Mouse (Mus musculus): ENCODE measurements around the gene Olfr1109. TPM values are rescaled to one million over a fixed set of nuclear protein-coding genes. Genes with fewer than 3 reads are reported as not detected.

The Olfr1109 gene
- polyA plus RNA-seq (2012; rRNA removed) (not detected in 2 replicates), polyA plus RNA-seq (2014; fragmentation: Nextera tagmentation; extraction: Ambion mirVana) (not detected in 2 replicates)

DNA sequence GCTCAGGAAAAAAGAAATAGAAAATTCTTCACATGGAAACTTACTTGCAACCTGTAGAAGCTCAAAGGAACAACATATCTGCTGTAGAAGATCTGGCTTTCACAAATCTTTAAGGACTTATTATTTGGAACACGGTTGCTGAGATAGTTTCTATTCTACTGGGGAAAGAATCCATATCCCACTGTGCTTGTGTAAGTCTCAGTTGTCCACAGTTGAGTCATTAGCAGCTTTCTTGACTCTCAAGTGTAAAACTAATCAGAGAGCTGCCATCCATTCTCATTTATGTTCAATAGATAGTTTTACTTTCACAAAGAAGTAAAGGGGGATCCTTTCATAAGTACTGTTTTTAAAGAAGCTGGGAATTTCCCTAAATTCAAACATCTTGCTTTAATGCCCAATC lies at the start of gene Olfr1109:
Gene Olfr1109, minus strand, starts transcription at position 101 of the 400 bp plus-strand sequence.
- DNase-seq (ENCODE audit: low spot score) = no peak
- H3K27ac ChIP-seq (replicated peaks; ENCODE audit: low read depth, low read length) = no peak within 1 kb of the TSS
- ATAC-seq (ENCODE audit: low FRiP score, low read depth) = no peak

DNA sequence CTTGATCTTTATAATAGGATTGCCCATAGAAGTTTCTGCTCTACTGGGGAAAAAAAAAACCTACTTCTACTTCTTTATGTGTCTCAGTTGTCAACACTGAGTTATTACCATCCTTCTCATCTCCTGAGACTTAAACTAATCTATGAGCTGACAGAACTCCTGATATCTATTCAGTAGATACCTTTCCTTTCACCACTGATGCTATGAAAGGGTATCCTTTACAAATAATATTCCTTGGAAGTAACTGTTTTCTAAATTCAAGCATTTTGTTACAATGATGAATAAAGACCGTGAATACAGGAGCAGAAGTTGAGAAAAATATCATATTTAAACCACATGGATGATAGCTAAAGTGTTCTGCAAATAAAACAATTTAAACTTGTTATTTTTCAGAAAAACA lies 44.4 kb upstream of the Olfr1109 start, which contains the start of gene Olfr1110:
Gene Olfr1110, minus strand, starts transcription at position 101 of the 400 bp plus-strand sequence.
- Histone ChIP-seq H3K36me3 (ENCODE audit: control insufficient read depth, insufficient read depth, low read length) (no peaks in the 10 kb centered on the region), H3K27me3 (ENCODE audit: control insufficient read depth, insufficient read depth, low read length) (no peaks in the 10 kb centered on the region), H3K4me1 (ENCODE audit: control insufficient read depth, insufficient read depth, low read length) (no peaks in the 10 kb centered on the region), H3K4me3 (replicated peaks; ENCODE audit: low read length) (no peak within 1 kb of the TSS), H3K9me3 (ENCODE audit: control insufficient read depth, low read length) (no peaks in the 10 kb centered on the region), H3K4me2 (replicated peaks; ENCODE audit: low read depth, low read length, severe bottlenecking) (no peak within 1 kb of the TSS), H3K27ac (replicated peaks; ENCODE audit: low read depth, low read length) (no peak within 1 kb of the TSS), H3K9ac (ENCODE audit: low read depth, low read length, severe bottlenecking) (no peak within 1 kb of the TSS)
- no peak for ATAC-seq (ENCODE audit: low FRiP score, low read depth)
- DNase-seq (ENCODE audit: low spot score) = no peak
- no peak for TF ChIP-seq POLR2A (IDR thresholded peaks at IDR 0.05; ENCODE audit: borderline replicate concordance, extremely low read depth, insufficient read depth, insufficient read length)
- 77% methylated on average over 1 of the region's 1 CpGs for WGBS

More for the DNA sequence above, at the start of gene Olfr1109:
- no peaks in the 10 kb centered on the region for H3K9me3 ChIP-seq (ENCODE audit: control insufficient read depth, low read length)
- H3K27me3 ChIP-seq (ENCODE audit: control insufficient read depth, insufficient read depth, low read length) = no peaks in the 10 kb centered on the region
- H3K4me1 ChIP-seq (ENCODE audit: control insufficient read depth, insufficient read depth, low read length) = no peaks in the 10 kb centered on the region
- H3K36me3 ChIP-seq (ENCODE audit: control insufficient read depth, insufficient read depth, low read length) = no peaks in the 10 kb centered on the region
- 74% methylated on average over 1 of the region's 1 CpGs for WGBS
- H3K9ac ChIP-seq (ENCODE audit: low read depth, low read length, severe bottlenecking) = no peak within 1 kb of the TSS
- no peak within 1 kb of the TSS for H3K4me2 ChIP-seq (replicated peaks; ENCODE audit: low read depth, low read length, severe bottlenecking)
- no peak within 1 kb of the TSS for H3K4me3 ChIP-seq (replicated peaks; ENCODE audit: low read length)
- no peak for TF ChIP-seq POLR2A (IDR thresholded peaks at IDR 0.05; ENCODE audit: borderline replicate concordance, extremely low read depth, insufficient read depth, insufficient read length)

DNA sequence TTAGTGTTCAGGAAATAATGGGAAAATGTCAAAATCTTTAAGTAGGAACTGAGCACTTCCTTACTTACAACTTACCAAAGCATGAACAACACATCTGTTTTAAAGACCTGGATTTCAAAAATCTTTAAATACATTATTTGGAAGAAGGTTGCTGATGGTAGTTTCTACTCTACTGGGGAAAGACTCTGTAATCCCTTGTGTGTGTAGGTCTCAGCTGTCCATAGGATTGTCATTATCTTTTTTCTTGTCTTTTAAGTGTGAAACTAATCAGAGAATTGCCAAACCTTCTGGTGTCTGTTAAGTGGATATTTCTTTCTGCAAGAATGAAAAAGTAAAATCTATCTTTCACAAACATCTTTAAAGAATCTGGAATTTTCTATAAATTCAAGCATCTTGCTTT lies 18.7 kb upstream of the Olfr1109 start, which contains the start of gene Olfr259:
Gene Olfr259, minus strand, starts transcription at position 101 of the 400 bp plus-strand sequence.
- no peaks in the 10 kb centered on the region for H3K27me3 ChIP-seq (ENCODE audit: control insufficient read depth, insufficient read depth, low read length)
- H3K27ac ChIP-seq (replicated peaks; ENCODE audit: low read depth, low read length) = no peak within 1 kb of the TSS
- no peaks in the 10 kb centered on the region for H3K9me3 ChIP-seq (ENCODE audit: control insufficient read depth, low read length)
- no peak for ATAC-seq (ENCODE audit: low FRiP score, low read depth)
- no peak within 1 kb of the TSS for H3K4me3 ChIP-seq (replicated peaks; ENCODE audit: low read length)
- no peak within 1 kb of the TSS for H3K4me2 ChIP-seq (replicated peaks; ENCODE audit: low read depth, low read length, severe bottlenecking)
- no peaks in the 10 kb centered on the region for H3K4me1 ChIP-seq (ENCODE audit: control insufficient read depth, insufficient read depth, low read length)
- no peaks in the 10 kb centered on the region for H3K36me3 ChIP-seq (ENCODE audit: control insufficient read depth, insufficient read depth, low read length)
- no peak within 1 kb of the TSS for H3K9ac ChIP-seq (ENCODE audit: low read depth, low read length, severe bottlenecking)
- no peak for TF ChIP-seq POLR2A (IDR thresholded peaks at IDR 0.05; ENCODE audit: borderline replicate concordance, extremely low read depth, insufficient read depth, insufficient read length)
- no peak for DNase-seq (ENCODE audit: low spot score)

DNA sequence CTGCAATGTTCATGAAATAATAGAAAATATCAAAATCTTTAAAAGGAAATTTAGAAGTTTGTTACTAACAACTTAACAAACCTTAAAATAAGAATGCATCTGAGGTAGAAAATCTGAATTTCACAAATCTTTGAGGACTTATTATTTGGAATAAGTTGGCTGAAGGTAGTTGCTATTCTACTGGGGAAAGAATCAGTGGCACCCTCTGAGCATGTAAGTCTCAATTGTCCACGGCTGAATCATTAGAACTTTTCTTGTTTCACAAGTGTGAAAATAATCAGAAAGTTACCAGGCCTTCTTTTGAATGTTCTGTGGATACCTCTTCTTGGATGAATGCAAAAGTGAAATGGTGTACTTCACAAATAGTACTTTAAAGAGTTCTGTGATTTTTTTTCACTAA lies 20.1 kb downstream of the Olfr1109 start, which contains the start of gene Olfr1107:
Gene Olfr1107, minus strand, starts transcription at position 101 of the 400 bp plus-strand sequence.
- DNase-seq (ENCODE audit: low spot score) (no peak), ATAC-seq (ENCODE audit: low FRiP score, low read depth) (no peak)
- TF ChIP-seq POLR2A (IDR thresholded peaks at IDR 0.05; ENCODE audit: borderline replicate concordance, extremely low read depth, insufficient read depth, insufficient read length) = no peak
- no peaks in the 10 kb centered on the region for H3K27me3 ChIP-seq (ENCODE audit: control insufficient read depth, insufficient read depth, low read length)
- H3K4me3 ChIP-seq (replicated peaks; ENCODE audit: low read length) = no peak within 1 kb of the TSS
- H3K4me1 ChIP-seq (ENCODE audit: control insufficient read depth, insufficient read depth, low read length) = no peaks in the 10 kb centered on the region
- WGBS = 78% methylated on average over 1 of the region's 1 CpGs
- no peaks in the 10 kb centered on the region for H3K9me3 ChIP-seq (ENCODE audit: control insufficient read depth, low read length)
- no peak within 1 kb of the TSS for H3K27ac ChIP-seq (replicated peaks; ENCODE audit: low read depth, low read length)
- H3K36me3 ChIP-seq (ENCODE audit: control insufficient read depth, insufficient read depth, low read length) = no peaks in the 10 kb centered on the region
- H3K9ac ChIP-seq (ENCODE audit: low read depth, low read length, severe bottlenecking) = no peak within 1 kb of the TSS
- H3K4me2 ChIP-seq (replicated peaks; ENCODE audit: low read depth, low read length, severe bottlenecking) = no peak within 1 kb of the TSS

DNA sequence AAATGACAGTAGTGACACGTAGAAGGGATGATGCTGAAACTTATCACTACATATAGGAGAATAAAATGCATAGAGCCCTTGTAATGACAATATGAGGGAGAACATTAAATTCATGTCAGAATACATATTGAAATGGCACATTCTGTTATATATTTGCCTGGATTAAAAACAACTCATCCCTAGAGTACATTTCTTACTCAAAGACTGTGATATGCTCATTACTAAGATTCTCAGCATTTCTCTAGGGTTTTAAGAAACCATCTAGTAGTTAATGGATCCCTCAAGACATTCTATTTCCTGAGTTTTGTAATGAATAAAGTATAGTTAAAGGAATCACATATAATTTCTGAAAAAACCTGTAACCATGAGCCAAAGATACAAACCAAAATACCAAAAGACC lies 43.6 kb downstream of the Olfr1109 start, which contains the start of gene Olfr1106:
Gene Olfr1106, minus strand, starts transcription at position 101 of the 400 bp plus-strand sequence.
- Histone ChIP-seq H3K9ac (ENCODE audit: low read depth, low read length, severe bottlenecking) (no peak within 1 kb of the TSS), H3K4me2 (replicated peaks; ENCODE audit: low read depth, low read length, severe bottlenecking) (no peak within 1 kb of the TSS), H3K4me1 (ENCODE audit: control insufficient read depth, insufficient read depth, low read length) (no peaks in the 10 kb centered on the region), H3K4me3 (replicated peaks; ENCODE audit: low read length) (no peak within 1 kb of the TSS), H3K36me3 (ENCODE audit: control insufficient read depth, insufficient read depth, low read length) (no peaks in the 10 kb centered on the region), H3K9me3 (ENCODE audit: control insufficient read depth, low read length) (no peaks in the 10 kb centered on the region), H3K27me3 (ENCODE audit: control insufficient read depth, insufficient read depth, low read length) (no peaks in the 10 kb centered on the region), H3K27ac (replicated peaks; ENCODE audit: low read depth, low read length) (no peak within 1 kb of the TSS)
- no peak for TF ChIP-seq POLR2A (IDR thresholded peaks at IDR 0.05; ENCODE audit: borderline replicate concordance, extremely low read depth, insufficient read depth, insufficient read length)
- ATAC-seq (ENCODE audit: low FRiP score, low read depth) (no peak), DNase-seq (ENCODE audit: low spot score) (no peak)
- WGBS = 72% methylated on average over 1 of the region's 1 CpGs

Other genes starting within 250 kb of the Olfr1109 start
- not detected in 2 replicates for gene Olfr1095, start 244.3 kb downstream of the Olfr1109 start, polyA plus RNA-seq (2012; rRNA removed)
- not detected in 2 replicates for gene Olfr1095, start 244.3 kb downstream of the Olfr1109 start, polyA plus RNA-seq (2014; fragmentation: Nextera tagmentation; extraction: Ambion mirVana)
- not detected in 2 replicates for gene Gm13723, start 221.2 kb downstream of the Olfr1109 start, polyA plus RNA-seq (2012; rRNA removed)
- gene Gm13723, start 221.2 kb downstream of the Olfr1109 start, polyA plus RNA-seq (2014; fragmentation: Nextera tagmentation; extraction: Ambion mirVana) = not detected in 2 replicates
- gene Olfr1097, start 203.8 kb downstream of the Olfr1109 start, polyA plus RNA-seq (2012; rRNA removed) = not detected in 2 replicates
- gene Olfr1097, start 203.8 kb downstream of the Olfr1109 start, polyA plus RNA-seq (2014; fragmentation: Nextera tagmentation; extraction: Ambion mirVana) = not detected in 2 replicates
- not detected in 2 replicates for gene Olfr1098, start 171.5 kb downstream of the Olfr1109 start, polyA plus RNA-seq (2012; rRNA removed)
- not detected in 2 replicates for gene Olfr1098, start 171.5 kb downstream of the Olfr1109 start, polyA plus RNA-seq (2014; fragmentation: Nextera tagmentation; extraction: Ambion mirVana)
- gene Olfr1099, start 135.3 kb downstream of the Olfr1109 start, polyA plus RNA-seq (2012; rRNA removed) = not detected in 2 replicates
- gene Olfr1099, start 135.3 kb downstream of the Olfr1109 start, polyA plus RNA-seq (2014; fragmentation: Nextera tagmentation; extraction: Ambion mirVana) = not detected in 2 replicates
- gene Olfr1100, start 116.1 kb downstream of the Olfr1109 start, polyA plus RNA-seq (2012; rRNA removed) = not detected in 2 replicates
- gene Olfr1100, start 116.1 kb downstream of the Olfr1109 start, polyA plus RNA-seq (2014; fragmentation: Nextera tagmentation; extraction: Ambion mirVana) = not detected in 2 replicates
- gene Olfr1101, start 104.8 kb downstream of the Olfr1109 start, polyA plus RNA-seq (2012; rRNA removed) = not detected in 2 replicates
- gene Olfr1101, start 104.8 kb downstream of the Olfr1109 start, polyA plus RNA-seq (2014; fragmentation: Nextera tagmentation; extraction: Ambion mirVana) = not detected in 2 replicates
- gene Olfr1102, start 97.6 kb downstream of the Olfr1109 start, polyA plus RNA-seq (2012; rRNA removed) = not detected in 2 replicates
- gene Olfr1102, start 97.6 kb downstream of the Olfr1109 start, polyA plus RNA-seq (2014; fragmentation: Nextera tagmentation; extraction: Ambion mirVana) = not detected in 2 replicates
- not detected in 2 replicates for gene Olfr1104, start 68.9 kb downstream of the Olfr1109 start, polyA plus RNA-seq (2012; rRNA removed)
- gene Olfr1104, start 68.9 kb downstream of the Olfr1109 start, polyA plus RNA-seq (2014; fragmentation: Nextera tagmentation; extraction: Ambion mirVana) = not detected in 2 replicates
- gene Olfr1105, start 59.5 kb downstream of the Olfr1109 start, polyA plus RNA-seq (2012; rRNA removed) = not detected in 2 replicates
- not detected in 2 replicates for gene Olfr1105, start 59.5 kb downstream of the Olfr1109 start, polyA plus RNA-seq (2014; fragmentation: Nextera tagmentation; extraction: Ambion mirVana)
- gene Olfr1106, start 43.7 kb downstream of the Olfr1109 start, polyA plus RNA-seq (2012; rRNA removed) = not detected in 2 replicates
- gene Olfr1106, start 43.7 kb downstream of the Olfr1109 start, polyA plus RNA-seq (2014; fragmentation: Nextera tagmentation; extraction: Ambion mirVana) = not detected in 2 replicates
- not detected in 2 replicates for gene Olfr1107, start 20.2 kb downstream of the Olfr1109 start, polyA plus RNA-seq (2012; rRNA removed)
- gene Olfr1107, start 20.2 kb downstream of the Olfr1109 start, polyA plus RNA-seq (2014; fragmentation: Nextera tagmentation; extraction: Ambion mirVana) = not detected in 2 replicates
- gene Olfr259, start 18.6 kb upstream of the Olfr1109 start, polyA plus RNA-seq (2012; rRNA removed) = not detected in 2 replicates
- not detected in 2 replicates for gene Olfr259, start 18.6 kb upstream of the Olfr1109 start, polyA plus RNA-seq (2014; fragmentation: Nextera tagmentation; extraction: Ambion mirVana)
- gene Olfr1110, start 44.3 kb upstream of the Olfr1109 start, polyA plus RNA-seq (2012; rRNA removed) = not detected in 2 replicates
- not detected in 2 replicates for gene Olfr1110, start 44.3 kb upstream of the Olfr1109 start, polyA plus RNA-seq (2014; fragmentation: Nextera tagmentation; extraction: Ambion mirVana)
- not detected in 2 replicates for gene Olfr1111, start 56.6 kb upstream of the Olfr1109 start, polyA plus RNA-seq (2012; rRNA removed)
- gene Olfr1111, start 56.6 kb upstream of the Olfr1109 start, polyA plus RNA-seq (2014; fragmentation: Nextera tagmentation; extraction: Ambion mirVana) = not detected in 2 replicates
- gene Olfr1112, start 91.8 kb upstream of the Olfr1109 start, polyA plus RNA-seq (2012; rRNA removed) = not detected in 2 replicates
- not detected in 2 replicates for gene Olfr1112, start 91.8 kb upstream of the Olfr1109 start, polyA plus RNA-seq (2014; fragmentation: Nextera tagmentation; extraction: Ambion mirVana)
- not detected in 2 replicates for gene Olfr1113, start 113.0 kb upstream of the Olfr1109 start, polyA plus RNA-seq (2012; rRNA removed)
- gene Olfr1113, start 113.0 kb upstream of the Olfr1109 start, polyA plus RNA-seq (2014; fragmentation: Nextera tagmentation; extraction: Ambion mirVana) = not detected in 2 replicates
- not detected in 2 replicates for gene Olfr1115, start 152.0 kb upstream of the Olfr1109 start, polyA plus RNA-seq (2012; rRNA removed)
- gene Olfr1115, start 152.0 kb upstream of the Olfr1109 start, polyA plus RNA-seq (2014; fragmentation: Nextera tagmentation; extraction: Ambion mirVana) = not detected in 2 replicates
- gene Olfr1116, start 171.5 kb upstream of the Olfr1109 start, polyA plus RNA-seq (2012; rRNA removed) = not detected in 2 replicates
- gene Olfr1116, start 171.5 kb upstream of the Olfr1109 start, polyA plus RNA-seq (2014; fragmentation: Nextera tagmentation; extraction: Ambion mirVana) = not detected in 2 replicates
- not detected in 2 replicates for gene Olfr1118, start 211.6 kb upstream of the Olfr1109 start, polyA plus RNA-seq (2012; rRNA removed)
- gene Olfr1118, start 211.6 kb upstream of the Olfr1109 start, polyA plus RNA-seq (2014; fragmentation: Nextera tagmentation; extraction: Ambion mirVana) = not detected in 2 replicates